Mouse (Mus musculus) kidney, postnatal 0 days (tissue): ENCODE measurements around the gene Trib2. TPM values are rescaled to one million over a fixed set of nuclear protein-coding genes. Genes with fewer than 3 reads are reported as not detected.
A peak's percentile ranks its signal among the peaks of the same experiment; 100 is the strongest.

ENCODE experiments used
- ATAC-seq: fragments of 200-750 bp; cut with Nextera tagmentation; replicated peaks from 2 replicates; pipeline ENCODE4 v1.8.0; 2017; ENCODE audit warnings: low read depth, moderate number of reproducible peaks, moderate TSS enrichment, moderate library complexity; ENCODE audit not compliant: low FRiP score
- DNase-seq: peaks from one replicate; pipeline ENCODE4 v3.0.0-alpha.2; 2016; ENCODE audit warnings: low spot score
- H3K27ac ChIP-seq: fragments of 300-500 bp; sonication (generic); 2 replicates; pipeline ENCODE4 v1.5.1; 2014; ENCODE audit warnings: mild to moderate bottlenecking
- H3K27me3 ChIP-seq: fragments of 300-500 bp; sonication (generic); 2 replicates; pipeline ENCODE4 v1.6.1; 2014; ENCODE audit warnings: low read length, mixed read lengths; ENCODE audit not compliant: insufficient read depth
- H3K36me3 ChIP-seq: fragments of 300-500 bp; sonication (generic); 2 replicates; pipeline ENCODE4 v1.6.1; 2014; ENCODE audit warnings: low read length, mixed read lengths; ENCODE audit not compliant: insufficient read depth
- H3K4me1 ChIP-seq: fragments of 300-500 bp; sonication (generic); replicated peaks from 2 replicates; pipeline ENCODE4 v1.6.1; 2014; ENCODE audit warnings: antibody characterized with exemption, low read length, mixed read lengths; ENCODE audit not compliant: insufficient read depth
- H3K4me2 ChIP-seq: fragments of 300-500 bp; sonication (generic); 2 replicates; pipeline ENCODE4 v1.6.1; 2014; ENCODE audit warnings: mild to moderate bottlenecking, low read length, moderate library complexity, mixed read lengths
- H3K4me3 ChIP-seq: fragments of 300-500 bp; sonication (generic); replicated peaks from 2 replicates; pipeline ENCODE4 v1.5.1; 2014; ENCODE audit warnings: low read depth, low read length
- H3K9ac ChIP-seq: fragments of 300-500 bp; sonication (generic); 2 replicates; pipeline ENCODE4 v1.6.1; 2014; ENCODE audit warnings: low read depth, low read length
- H3K9me3 ChIP-seq: fragments of 300-500 bp; sonication (generic); replicated peaks from 2 replicates; pipeline ENCODE4 v1.6.1; 2016; ENCODE audit warnings: low read length, inconsistent platforms, mixed read lengths
- CTCF ChIP-seq: IDR thresholded peaks from 2 replicates; pipeline ENCODE4 v1.5.1; 2016; ENCODE audit warnings: antibody characterized with exemption, low read depth, mild to moderate bottlenecking, moderate library complexity
- WGBS: fragments of 180-500 bp; shearing (Covaris S2); extraction: QIAGEN DNeasy Blood & Tissue Kit; methylation state at CpG from one replicate; pipeline ENCODE4 v1.1.7; 2014; 5-methylcytosine and 5-hydroxymethylcytosine counted together
- polyA plus RNA-seq: library from polyadenylated mRNA; unstranded; fragments of >200 nt; fragmentation: Nextera tagmentation; extraction: Ambion mirVana; gene quantifications from 2 replicates; pipeline ENCODE4 v1.2.1, GENCODE M21; 2015

The Trib2 gene
- 51.4 and 53.0 TPM in 2 replicates for polyA plus RNA-seq

- H3K27me3 ChIP-seq, result no peaks in the 10 kb centered on the region
- peak; percentile 95 for DNase-seq
- peak; percentile 60; the same call in 1 of the 2 replicates for TF ChIP-seq CTCF
- ATAC-seq, result peak; percentile 92
- peak within 1 kb of the TSS; percentile 81 for H3K4me3 ChIP-seq
- under 1% methylated on average over 49 of the region's 50 CpGs for WGBS
- H3K4me2 ChIP-seq, result peak within 1 kb of the TSS; percentile 60
- H3K9ac ChIP-seq, result peak within 1 kb of the TSS; percentile 91
- H3K4me1 ChIP-seq, result peaks cover 4% of the 10 kb centered on the region; the same call in 1 of the 2 replicates
- peak within 1 kb of the TSS; percentile 92 for H3K27ac ChIP-seq
- H3K36me3 ChIP-seq, result no peaks in the 10 kb centered on the region
- H3K9me3 ChIP-seq, result no peaks in the 10 kb centered on the region
Measured at GRCm38 (mm10) chr12:15816740-15817178, at the start of gene Trib2. Gene Trib2, minus strand, starts transcription at chr12:15816922.

- TF ChIP-seq CTCF, result no peak
- no peaks in the 10 kb centered on the region for H3K27me3 ChIP-seq
- WGBS, result 84% methylated on average over 4 of the region's 4 CpGs
Measured at GRCm38 (mm10) chr12:15858005-15858404, 41.3 kb upstream of the Trib2 start.

GRCm38 (mm10) chr12:15855891-15856290, 39.2 kb upstream of the Trib2 start:
- Histone ChIP-seq H3K27me3 (no peaks in the 10 kb centered on the region), H3K36me3 (no peaks in the 10 kb centered on the region), H3K9me3 (no peaks in the 10 kb centered on the region), H3K4me2 (no peak overlapping the region), H3K4me3 (no peak overlapping the region), H3K27ac (no peak overlapping the region), H3K4me1 (no peaks in the 10 kb centered on the region), H3K9ac (no peak overlapping the region)
- DNase-seq, result no peak
- TF ChIP-seq CTCF, result no peak
- ATAC-seq, result no peak
- WGBS, result 82% methylated on average over 5 of the region's 5 CpGs

More at GRCm38 (mm10) chr12:15858005-15858404, 41.3 kb upstream of the Trib2 start:
- H3K9me3 ChIP-seq, result no peaks in the 10 kb centered on the region
- no peak overlapping the region for H3K4me3 ChIP-seq
- H3K9ac ChIP-seq, result no peak overlapping the region
- ATAC-seq (no peak), DNase-seq (no peak)
- H3K4me2 ChIP-seq, result no peak overlapping the region
- H3K36me3 ChIP-seq, result no peaks in the 10 kb centered on the region
- H3K27ac ChIP-seq, result no peak overlapping the region
- H3K4me1 ChIP-seq, result no peaks in the 10 kb centered on the region

- Histone ChIP-seq H3K9ac (no peak overlapping the region), H3K9me3 (no peaks in the 10 kb centered on the region), H3K4me3 (no peak overlapping the region), H3K4me1 (0 out of 2 replicates have a peak, but pooled peaks cover 3% of the 10 kb centered on the region), H3K27ac (no peak overlapping the region), H3K4me2 (no peak overlapping the region), H3K36me3 (no peaks in the 10 kb centered on the region), H3K27me3 (no peaks in the 10 kb centered on the region)
- ATAC-seq, result no peak
- 37% methylated on average over 4 of the region's 4 CpGs for WGBS
- no peak for TF ChIP-seq CTCF
- peak; percentile 57 for DNase-seq
Measured at GRCm38 (mm10) chr12:15852781-15853180, 36.1 kb upstream of the Trib2 start.

GRCm38 (mm10) chr12:15852031-15852430, 35.3 kb upstream of the Trib2 start:
- Histone ChIP-seq H3K27ac (no peak overlapping the region), H3K4me2 (no peak overlapping the region), H3K4me1 (0 out of 2 replicates have a peak, but pooled peaks cover 3% of the 10 kb centered on the region), H3K9me3 (no peaks in the 10 kb centered on the region), H3K4me3 (no peak overlapping the region), H3K36me3 (no peaks in the 10 kb centered on the region), H3K9ac (no peak overlapping the region), H3K27me3 (no peaks in the 10 kb centered on the region)
- DNase-seq (no peak), ATAC-seq (no peak)
- 59% methylated on average over 4 of the region's 4 CpGs for WGBS
- no peak for TF ChIP-seq CTCF

GRCm38 (mm10) chr12:15850441-15850895, 33.7 kb upstream of the Trib2 start:
- WGBS, result 37% methylated on average over 8 of the region's 8 CpGs
- H3K9me3 ChIP-seq, result no peaks in the 10 kb centered on the region
- H3K9ac ChIP-seq, result no peak overlapping the region
- DNase-seq (no peak), ATAC-seq (no peak)
- H3K27me3 ChIP-seq, result no peaks in the 10 kb centered on the region
- no peak for TF ChIP-seq CTCF
- 0 out of 2 replicates have a peak, but pooled peaks cover 3% of the 10 kb centered on the region for H3K4me1 ChIP-seq
- H3K4me2 ChIP-seq, result no peak overlapping the region
- no peak overlapping the region for H3K27ac ChIP-seq
- no peak overlapping the region for H3K4me3 ChIP-seq
- no peaks in the 10 kb centered on the region for H3K36me3 ChIP-seq
